Mouse (Mus musculus) embryonic fibroblast, embryonic 13.5 days (primary cell): Measurements from ENCODE around the gene Ahcy. TPM values are rescaled to one million over a fixed set of nuclear protein-coding genes. Genes with fewer than 3 reads are reported as not detected.
A peak's percentile ranks its signal among the peaks of the same experiment; 100 is the strongest.
"Not testable (repeated sequence)": the region's sequence is repeated elsewhere in the genome, so short reads cannot be mapped to it uniquely, and the experiment has no call there.

Source experiments
- H3K27ac ChIP-seq: 2 replicates; pipeline ENCODE4 v1.5.1; 2012; ENCODE audit warnings: low read length, control low read depth, inconsistent platforms; ENCODE audit not compliant: insufficient read depth
- H3K4me1 ChIP-seq: 2 replicates; pipeline ENCODE4 v1.6.1; 2011; ENCODE audit warnings: low read length; ENCODE audit not compliant: control insufficient read depth, insufficient read depth
- H3K4me3 ChIP-seq: 2 replicates; pipeline ENCODE4 v1.5.1; 2011; ENCODE audit warnings: mild to moderate bottlenecking, control low read depth, low read length; ENCODE audit not compliant: insufficient read depth
- CTCF ChIP-seq: IDR thresholded peaks from 2 replicates; pipeline ENCODE4 v1.5.1; 2011; ENCODE audit warnings: mild to moderate bottlenecking, control low read depth, low read length, moderate library complexity, borderline replicate concordance; ENCODE audit not compliant: insufficient read depth
- POLR2A ChIP-seq: IDR thresholded peaks from 2 replicates; pipeline ENCODE4 v1.6.1; 2011; ENCODE audit warnings: low read depth, mild to moderate bottlenecking, control low read depth, low read length, moderate library complexity
- polyA plus RNA-seq: library from polyadenylated mRNA; stranded (reverse); fragments of >200 nt; gene quantifications from 2 replicates; pipeline ENCODE4 v1.2.4, GENCODE M21; 2011; ENCODE audit warnings: low read depth; ENCODE audit not compliant: missing spikeins, insufficient read length

The Ahcy gene
- polyA plus RNA-seq, 1 experiment: 52.0 TPM

DNA sequence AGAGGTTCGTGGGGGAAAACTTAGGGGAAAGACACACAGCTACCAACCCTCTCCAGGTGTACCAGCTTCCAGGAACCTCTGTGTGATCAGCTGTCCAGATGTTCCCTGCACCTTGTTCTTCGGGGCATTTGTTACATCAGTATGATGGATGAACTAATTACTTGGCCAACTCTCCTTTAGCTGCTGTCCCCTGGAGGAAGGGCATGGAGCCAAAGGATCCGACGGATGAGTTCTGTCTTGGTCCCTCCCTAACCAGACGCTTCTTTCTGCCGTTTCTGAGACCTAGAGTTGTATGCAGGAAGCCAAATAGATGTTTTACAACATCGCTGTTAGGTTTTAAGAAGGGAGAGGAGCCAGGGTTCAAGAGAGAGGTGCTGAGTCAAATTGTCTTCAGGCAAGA is 43.5 kb downstream of the Ahcy start:
- TF ChIP-seq POLR2A (no peak), CTCF (no peak)
- Histone ChIP-seq H3K4me3 (no peak overlapping the region), H3K27ac (no peak overlapping the region), H3K4me1 (peaks cover 2% of the 10 kb centered on the region; the same call in 1 of the 2 replicates)

- H3K4me3 ChIP-seq, H3K27ac ChIP-seq, H3K4me1 ChIP-seq: not testable (repeated sequence)
Observed at GRCm38 (mm10) chr2:155020247-155020826, 54.0 kb downstream of the Ahcy start.

DNA sequence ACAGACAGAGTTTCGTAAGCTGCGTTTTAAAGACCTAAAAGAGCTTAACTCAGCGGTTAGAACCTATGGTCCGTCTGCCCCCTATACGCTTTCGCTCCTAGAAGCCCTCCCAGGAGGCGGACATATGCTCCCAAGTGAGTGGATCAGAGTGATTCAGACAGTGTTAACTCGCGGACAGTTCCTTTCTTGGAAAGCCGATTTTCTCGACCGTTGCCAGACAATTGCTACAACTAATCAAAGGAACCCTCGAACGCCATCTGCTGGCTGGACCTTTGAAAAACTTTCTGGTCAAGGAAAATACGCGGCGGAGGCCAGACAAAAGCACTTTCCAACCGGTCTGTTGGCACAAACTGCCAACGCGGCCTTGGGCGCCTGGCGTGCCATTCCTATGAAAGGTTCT is 54.6 kb downstream of the Ahcy start:
- Histone ChIP-seq H3K27ac (peak overlapping the region; percentile 37), H3K4me1 (no peaks in the 10 kb centered on the region), H3K4me3 (peak overlapping the region; percentile 37)
- TF ChIP-seq POLR2A (0 out of 2 replicates have a peak, but pooled peaks have one; percentile 24), CTCF (no peak)

GRCm38 (mm10) chr2:155018762-155019641 is 55.3 kb downstream of the Ahcy start:
- peak overlapping the region; percentile 37 for H3K4me3 ChIP-seq
- H3K27ac ChIP-seq: peak overlapping the region; percentile 37
- TF ChIP-seq POLR2A (peak; percentile 71), CTCF (no peak)
- H3K4me1 ChIP-seq: no peaks in the 10 kb centered on the region

DNA sequence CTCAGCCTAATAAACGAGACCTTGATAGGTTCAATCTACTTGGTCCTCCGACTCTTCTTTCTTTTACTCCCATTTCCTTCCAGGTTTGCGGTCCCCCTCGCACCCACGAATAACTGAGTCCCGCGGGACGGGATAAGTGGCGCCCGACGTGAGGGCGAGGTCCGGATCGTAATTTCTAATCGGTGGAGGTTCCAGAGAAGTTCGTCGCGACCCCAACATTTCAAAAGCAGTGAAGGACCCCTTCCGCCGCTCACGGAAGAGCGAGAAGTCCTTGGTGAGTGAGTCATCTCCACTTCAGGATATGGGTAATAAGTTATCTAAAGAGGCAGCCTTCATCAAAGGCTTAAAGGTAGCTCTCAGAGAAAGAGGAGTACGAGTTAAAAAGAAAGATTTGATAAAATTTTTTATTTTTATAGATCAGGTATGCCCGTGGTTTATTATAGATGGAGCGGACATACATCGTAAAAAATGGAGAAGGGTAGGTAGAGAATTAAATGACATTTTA is 56.0 kb downstream of the Ahcy start, which contains the start of gene Gm14226:
Gene Gm14226 (plus strand): TSS at position 16 of the 505 bp plus-strand sequence.
- Histone ChIP-seq H3K4me3 (peak within 1 kb of the TSS; percentile 37), H3K27ac (peak within 1 kb of the TSS; percentile 37)
- not testable (repeated sequence) for H3K4me1 ChIP-seq

- not testable (repeated sequence) for H3K4me3 ChIP-seq, H3K4me1 ChIP-seq, H3K27ac ChIP-seq
Observed at GRCm38 (mm10) chr2:155016751-155017150, 57.5 kb downstream of the Ahcy start.

DNA sequence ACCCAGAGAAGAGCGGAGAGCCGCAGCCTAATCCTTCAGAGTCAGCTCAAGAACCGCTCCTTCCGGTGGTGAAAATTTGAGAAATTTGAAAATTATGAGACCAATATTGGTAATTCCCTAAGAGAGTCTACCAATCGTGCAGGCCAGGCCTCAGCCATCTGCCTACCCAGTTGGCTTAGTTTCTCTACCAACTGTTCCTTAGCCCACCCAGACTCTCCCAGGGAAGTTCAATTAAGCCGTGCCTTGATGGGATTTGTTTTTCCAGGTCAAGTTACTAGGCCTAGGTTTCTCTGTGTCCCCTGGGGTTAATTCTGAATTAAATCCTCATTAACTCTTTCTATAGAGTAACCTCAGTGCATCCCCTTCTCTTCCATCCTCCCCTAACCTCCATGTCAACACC is 61.3 kb downstream of the Ahcy start:
- TF ChIP-seq CTCF: no peak
- TF ChIP-seq POLR2A: no peak
- H3K27ac ChIP-seq: no peak overlapping the region
- peaks cover 5% of the 10 kb centered on the region for H3K4me1 ChIP-seq
- H3K4me3 ChIP-seq: no peak overlapping the region

- peak overlapping the region; percentile 19; the same call in 1 of the 2 replicates for H3K27ac ChIP-seq
- no peak overlapping the region for H3K4me3 ChIP-seq
- TF ChIP-seq CTCF (no peak), POLR2A (no peak)
- peaks cover 5% of the 10 kb centered on the region for H3K4me1 ChIP-seq
Observed at GRCm38 (mm10) chr2:155011086-155011656, 63.1 kb downstream of the Ahcy start.

Other genes starting within 250 kb of the Ahcy start
- 188 and 219 TPM in 2 replicates for gene Eif2s2, start 181.6 kb downstream of the Ahcy start, polyA plus RNA-seq
- gene Gm14226, start 56.2 kb downstream of the Ahcy start, polyA plus RNA-seq: 0.21 TPM in 1 of 2 replicates, not detected in the other
- 62.4 and 73.3 TPM in 2 replicates for gene Itch, start 59.0 kb upstream of the Ahcy start, polyA plus RNA-seq
- gene Dynlrb1, start 162.0 kb upstream of the Ahcy start, polyA plus RNA-seq: 498 and 600 TPM in 2 replicates
- 134 and 137 TPM in 2 replicates for gene Map1lc3a, start 201.8 kb upstream of the Ahcy start, polyA plus RNA-seq